Mouse (Mus musculus) limb, embryonic 15.5 days (tissue): Measurements from ENCODE around the gene Sycp2l. TPM values are rescaled to one million over a fixed set of nuclear protein-coding genes. Genes with fewer than 3 reads are reported as not detected.

Experiments used
- ATAC-seq: fragments of 200-750 bp; cut with Nextera tagmentation; 2 replicates; pipeline ENCODE4 v1.8.0; 2017; ENCODE audit warnings: low read depth, moderate TSS enrichment; ENCODE audit not compliant: insufficient number of reproducible peaks, low FRiP score, low TSS enrichment
- H3K27ac ChIP-seq: fragments of 300-500 bp; sonication (generic); 2 replicates; pipeline ENCODE4 v1.5.1; 2015; ENCODE audit warnings: moderate library complexity, mild to moderate bottlenecking, inconsistent platforms
- H3K27me3 ChIP-seq: fragments of 300-500 bp; sonication (generic); 2 replicates; pipeline ENCODE4 v1.6.1; 2015; ENCODE audit warnings: inconsistent platforms
- H3K36me3 ChIP-seq: fragments of 300-500 bp; sonication (generic); 2 replicates; pipeline ENCODE4 v1.6.1; 2015; ENCODE audit warnings: inconsistent platforms
- H3K4me1 ChIP-seq: fragments of 300-500 bp; sonication (generic); 2 replicates; pipeline ENCODE4 v1.6.1; 2015; ENCODE audit warnings: inconsistent platforms
- H3K4me2 ChIP-seq: fragments of 300-500 bp; sonication (generic); 2 replicates; pipeline ENCODE4 v1.6.1; 2015; ENCODE audit warnings: mild to moderate bottlenecking, inconsistent platforms
- H3K4me3 ChIP-seq: fragments of 300-500 bp; sonication (generic); 2 replicates; pipeline ENCODE4 v1.5.1; 2015; ENCODE audit warnings: mild to moderate bottlenecking, inconsistent platforms
- H3K9ac ChIP-seq: fragments of 300-500 bp; sonication (generic); 2 replicates; pipeline ENCODE4 v1.6.1; 2015; ENCODE audit warnings: inconsistent platforms
- H3K9me3 ChIP-seq: fragments of 300-500 bp; sonication (generic); 2 replicates; pipeline ENCODE4 v1.6.1; 2016; ENCODE audit warnings: inconsistent platforms
- WGBS: fragments of 180-500 bp; shearing (Covaris S2); methylation state at CpG from one replicate; pipeline ENCODE4 v1.1.7; 2015; 5-methylcytosine and 5-hydroxymethylcytosine counted together
- polyA plus RNA-seq: library from polyadenylated mRNA; unstranded; fragments of >200 nt; fragmentation: Nextera tagmentation; extraction: Ambion mirVana; gene quantifications from 2 replicates; pipeline ENCODE4 v1.2.1, GENCODE M21; 2015

The Sycp2l gene
- polyA plus RNA-seq, 1 experiment from 2014 or later = not detected

- WGBS = 33% methylated on average over 10 of the region's 10 CpGs
- Histone ChIP-seq H3K27ac (no peak overlapping the region), H3K36me3 (no peaks in the 10 kb centered on the region), H3K4me3 (no peak overlapping the region), H3K4me1 (no peaks in the 10 kb centered on the region), H3K9me3 (no peaks in the 10 kb centered on the region), H3K4me2 (no peak overlapping the region), H3K9ac (no peak overlapping the region), H3K27me3 (peaks cover 16% of the 10 kb centered on the region; the same call in 1 of the 2 replicates)
- ATAC-seq = no peak
Measured at GRCm38 (mm10) chr13:41091271-41091670, 22.8 kb upstream of the Sycp2l start.

DNA sequence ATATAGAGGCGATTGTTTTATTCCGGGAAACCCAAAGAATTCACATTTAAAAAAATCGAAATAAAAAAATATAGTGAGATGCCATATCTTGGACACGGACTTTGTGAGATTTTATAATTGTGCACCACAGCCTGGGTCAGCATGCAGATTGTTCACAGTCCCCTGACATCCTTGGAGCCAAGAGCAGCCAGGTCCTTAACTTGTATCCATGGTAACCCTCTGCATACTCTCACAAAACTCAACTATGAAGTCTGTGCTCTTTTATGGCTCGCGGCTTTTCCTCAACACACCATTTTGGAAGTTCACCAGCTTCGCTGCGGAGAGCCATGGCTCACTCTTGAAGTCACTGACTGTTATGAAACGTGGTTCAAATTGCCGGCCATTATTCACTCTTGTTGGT is 19.9 kb upstream of the Sycp2l start:
- no peak for ATAC-seq
- Histone ChIP-seq H3K27ac (no peak overlapping the region), H3K27me3 (peaks cover 16% of the 10 kb centered on the region; the same call in 1 of the 2 replicates), H3K9ac (no peak overlapping the region), H3K4me3 (no peak overlapping the region), H3K9me3 (no peaks in the 10 kb centered on the region), H3K36me3 (no peaks in the 10 kb centered on the region), H3K4me2 (no peak overlapping the region), H3K4me1 (no peaks in the 10 kb centered on the region)
- WGBS = 76% methylated on average over 10 of the region's 10 CpGs

DNA sequence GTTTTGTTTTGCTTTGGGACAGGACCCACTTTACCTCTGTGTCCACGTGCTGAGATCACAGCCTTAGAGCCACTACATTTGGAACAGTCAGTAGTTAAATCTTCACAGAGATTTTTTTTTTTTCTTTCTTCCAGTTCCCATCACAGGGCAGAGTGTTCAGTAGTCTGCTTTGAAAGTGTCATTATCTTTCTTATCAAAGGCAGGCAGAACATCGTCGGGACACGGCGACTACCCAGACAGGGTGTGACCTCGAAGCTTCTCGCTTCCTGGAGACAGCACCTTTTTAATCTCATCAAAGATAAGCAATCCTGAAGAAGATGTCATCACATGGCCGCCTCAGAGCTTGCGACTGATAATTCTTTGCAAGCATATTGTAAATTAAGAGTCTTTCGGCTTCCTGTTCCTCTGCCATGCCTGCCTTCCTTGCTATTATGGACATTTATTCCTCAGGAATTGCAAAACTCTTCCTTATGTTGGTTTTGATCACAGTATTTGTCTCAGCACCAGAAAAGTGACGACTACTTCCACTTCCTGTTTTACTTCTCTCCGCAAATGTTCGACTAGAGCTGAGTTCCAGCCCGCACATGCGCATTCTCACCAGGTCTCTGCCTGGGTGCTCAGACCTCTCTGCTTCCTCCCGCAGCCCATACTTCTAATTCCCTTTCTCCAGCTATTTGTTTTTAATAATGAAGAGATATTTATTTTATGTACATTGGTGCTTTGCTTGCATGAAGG is 16.6 kb upstream of the Sycp2l start:
- Histone ChIP-seq H3K27me3 (0 out of 2 replicates have a peak, but pooled peaks cover under 1% of the 10 kb centered on the region), H3K9me3 (no peaks in the 10 kb centered on the region), H3K27ac (no peak overlapping the region), H3K4me1 (no peaks in the 10 kb centered on the region), H3K9ac (no peak overlapping the region), H3K4me3 (no peak overlapping the region), H3K36me3 (no peaks in the 10 kb centered on the region), H3K4me2 (no peak overlapping the region)
- no peak for ATAC-seq
- WGBS = 65% methylated on average over 16 of the region's 16 CpGs

DNA sequence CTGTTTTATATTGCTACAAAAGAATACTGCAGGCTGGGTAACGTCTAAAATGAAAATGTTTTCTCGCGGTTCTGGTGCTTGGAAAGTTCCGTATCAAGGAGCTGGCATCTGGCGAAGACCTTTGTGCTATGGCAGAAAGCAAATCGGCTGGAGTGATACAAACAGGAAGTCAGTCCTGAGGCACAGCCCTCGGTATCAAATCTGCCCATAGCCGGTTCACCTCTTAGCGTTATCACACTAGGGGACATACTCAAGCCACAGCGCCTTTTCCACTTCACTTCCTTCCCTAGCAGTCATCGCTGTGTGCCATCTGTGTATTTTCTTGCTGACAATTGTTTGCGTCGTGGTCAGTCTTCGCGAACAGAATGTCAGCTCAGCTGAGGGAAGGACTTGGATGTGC is 15.8 kb upstream of the Sycp2l start:
- H3K9ac ChIP-seq = no peak overlapping the region
- ATAC-seq = no peak
- H3K4me1 ChIP-seq = no peaks in the 10 kb centered on the region
- no peaks in the 10 kb centered on the region for H3K9me3 ChIP-seq
- 86% methylated on average over 15 of the region's 15 CpGs for WGBS
- no peak overlapping the region for H3K4me3 ChIP-seq
- H3K27ac ChIP-seq = no peak overlapping the region
- H3K36me3 ChIP-seq = no peaks in the 10 kb centered on the region
- H3K27me3 ChIP-seq = no peaks in the 10 kb centered on the region
- no peak overlapping the region for H3K4me2 ChIP-seq

GRCm38 (mm10) chr13:41100031-41100430 is 14.1 kb upstream of the Sycp2l start:
- no peak for ATAC-seq
- WGBS = 92% methylated on average over 2 of the region's 2 CpGs

GRCm38 (mm10) chr13:41103841-41104525 is 10.1 kb upstream of the Sycp2l start:
- H3K4me1 ChIP-seq = no peaks in the 10 kb centered on the region
- no peaks in the 10 kb centered on the region for H3K9me3 ChIP-seq
- no peak overlapping the region for H3K9ac ChIP-seq
- H3K36me3 ChIP-seq = no peaks in the 10 kb centered on the region
- no peak overlapping the region for H3K27ac ChIP-seq
- WGBS = 73% methylated on average over 12 of the region's 12 CpGs
- no peaks in the 10 kb centered on the region for H3K27me3 ChIP-seq
- H3K4me2 ChIP-seq = no peak overlapping the region
- ATAC-seq = no peak
- no peak overlapping the region for H3K4me3 ChIP-seq

More at GRCm38 (mm10) chr13:41100031-41100430, 14.1 kb upstream of the Sycp2l start:
- Histone ChIP-seq H3K9me3 (no peaks in the 10 kb centered on the region), H3K4me2 (no peak overlapping the region), H3K36me3 (no peaks in the 10 kb centered on the region), H3K4me1 (no peaks in the 10 kb centered on the region), H3K4me3 (no peak overlapping the region), H3K27ac (no peak overlapping the region), H3K27me3 (no peaks in the 10 kb centered on the region), H3K9ac (no peak overlapping the region)

- Histone ChIP-seq H3K4me3 (no peak overlapping the region), H3K27ac (no peak overlapping the region), H3K4me1 (no peaks in the 10 kb centered on the region), H3K36me3 (no peaks in the 10 kb centered on the region), H3K27me3 (no peaks in the 10 kb centered on the region), H3K9me3 (no peaks in the 10 kb centered on the region), H3K9ac (no peak overlapping the region), H3K4me2 (no peak overlapping the region)
- WGBS = 94% methylated on average over 13 of the region's 13 CpGs
- ATAC-seq = no peak
Measured at GRCm38 (mm10) chr13:41105541-41105940, 8.6 kb upstream of the Sycp2l start.

GRCm38 (mm10) chr13:41110935-41111334 is 3.2 kb upstream of the Sycp2l start, which contains the start of gene Gcm2:
Gene Gcm2, minus strand, starts transcription at chr13:41111035.
- no peaks in the 10 kb centered on the region for H3K36me3 ChIP-seq
- no peak for ATAC-seq
- no peak within 1 kb of the TSS for H3K4me3 ChIP-seq
- H3K4me2 ChIP-seq = no peak within 1 kb of the TSS
- H3K27ac ChIP-seq = no peak within 1 kb of the TSS
- 79% methylated on average over 3 of the region's 3 CpGs for WGBS
- H3K27me3 ChIP-seq = peaks cover 16% of the 10 kb centered on the region
- peaks cover 4% of the 10 kb centered on the region; the same call in 1 of the 2 replicates for H3K4me1 ChIP-seq
- no peak within 1 kb of the TSS for H3K9ac ChIP-seq
- H3K9me3 ChIP-seq = no peaks in the 10 kb centered on the region

DNA sequence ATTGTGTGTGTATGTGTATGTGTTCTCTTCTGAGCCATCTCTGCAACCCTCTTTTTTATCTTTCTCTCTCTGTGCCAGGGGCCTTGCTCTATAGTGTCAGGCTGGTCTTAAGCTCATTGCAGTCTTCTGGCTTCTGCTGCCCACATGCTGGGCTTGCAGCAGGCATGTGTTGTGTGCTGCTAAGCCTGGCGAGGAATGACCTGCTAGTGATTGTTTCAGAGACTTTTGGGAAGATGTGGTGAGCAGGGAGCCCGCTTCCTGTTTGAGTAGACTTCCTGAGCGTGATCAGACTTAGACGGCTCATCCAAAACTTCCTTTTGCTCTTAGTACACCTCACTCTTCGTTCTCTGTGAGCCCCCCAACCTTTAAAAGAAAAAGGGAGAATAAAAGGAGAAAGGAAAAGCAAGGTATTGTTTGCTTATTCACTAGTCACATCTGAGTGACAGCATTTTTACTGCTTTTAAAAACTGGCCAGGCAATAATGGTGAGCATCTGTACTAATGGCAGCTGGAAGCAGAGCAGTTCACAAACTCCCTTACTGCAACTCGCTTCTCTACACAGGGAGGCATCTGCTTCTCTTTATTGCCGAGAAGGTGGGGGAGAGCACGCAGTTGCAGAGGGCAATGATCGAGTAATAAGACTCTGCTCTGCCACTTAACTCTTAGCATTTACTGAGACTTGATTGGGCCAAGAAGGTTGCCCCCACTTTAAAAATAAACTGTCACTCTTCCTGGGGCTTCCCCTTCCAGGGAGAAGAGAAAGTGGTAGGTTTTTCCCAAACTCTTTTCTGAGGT is 5.2 kb downstream of the Sycp2l start:
- 18% methylated on average over 9 of the region's 9 CpGs for WGBS
- H3K4me2 ChIP-seq = no peak overlapping the region

GRCm38 (mm10) chr13:41123666-41124225 is 9.6 kb downstream of the Sycp2l start:
- H3K27ac ChIP-seq = no peak overlapping the region
- no peaks in the 10 kb centered on the region for H3K9me3 ChIP-seq
- no peaks in the 10 kb centered on the region for H3K36me3 ChIP-seq
- no peak for ATAC-seq
- H3K4me1 ChIP-seq = peaks cover 3% of the 10 kb centered on the region; the same call in 1 of the 2 replicates
- H3K4me2 ChIP-seq = no peak overlapping the region
- no peak overlapping the region for H3K9ac ChIP-seq
- no peak overlapping the region for H3K4me3 ChIP-seq
- no peaks in the 10 kb centered on the region for H3K27me3 ChIP-seq
- 67% methylated on average over 6 of the region's 6 CpGs for WGBS

More for the DNA sequence above, 5.2 kb downstream of the Sycp2l start:
- H3K9ac ChIP-seq = no peak overlapping the region
- no peak overlapping the region for H3K27ac ChIP-seq
- H3K36me3 ChIP-seq = no peaks in the 10 kb centered on the region
- ATAC-seq = no peak
- peaks cover 5% of the 10 kb centered on the region for H3K4me1 ChIP-seq
- H3K9me3 ChIP-seq = no peaks in the 10 kb centered on the region
- no peak overlapping the region for H3K4me3 ChIP-seq
- peaks cover 7% of the 10 kb centered on the region for H3K27me3 ChIP-seq

- no peaks in the 10 kb centered on the region for H3K4me1 ChIP-seq
- H3K9me3 ChIP-seq = no peaks in the 10 kb centered on the region
- H3K27ac ChIP-seq = no peak overlapping the region
- no peak for ATAC-seq
- H3K9ac ChIP-seq = no peak overlapping the region
- H3K27me3 ChIP-seq = no peaks in the 10 kb centered on the region
- no peaks in the 10 kb centered on the region for H3K36me3 ChIP-seq
- WGBS = 80% methylated on average over 8 of the region's 8 CpGs
- no peak overlapping the region for H3K4me3 ChIP-seq
- H3K4me2 ChIP-seq = no peak overlapping the region
Measured at GRCm38 (mm10) chr13:41128326-41128725, 14.2 kb downstream of the Sycp2l start.
